Mouse (Mus musculus) kidney, postnatal 4 days (tissue): ENCODE results near the gene Adipor2.

Source experiments
- DNase-seq, 2 experiments: peaks; one replicate each; pipeline ENCODE4 v3.0.0; 2021; ENCODE audit warnings: mixed read lengths in 2 of 2

Gene Adipor2

DNA sequence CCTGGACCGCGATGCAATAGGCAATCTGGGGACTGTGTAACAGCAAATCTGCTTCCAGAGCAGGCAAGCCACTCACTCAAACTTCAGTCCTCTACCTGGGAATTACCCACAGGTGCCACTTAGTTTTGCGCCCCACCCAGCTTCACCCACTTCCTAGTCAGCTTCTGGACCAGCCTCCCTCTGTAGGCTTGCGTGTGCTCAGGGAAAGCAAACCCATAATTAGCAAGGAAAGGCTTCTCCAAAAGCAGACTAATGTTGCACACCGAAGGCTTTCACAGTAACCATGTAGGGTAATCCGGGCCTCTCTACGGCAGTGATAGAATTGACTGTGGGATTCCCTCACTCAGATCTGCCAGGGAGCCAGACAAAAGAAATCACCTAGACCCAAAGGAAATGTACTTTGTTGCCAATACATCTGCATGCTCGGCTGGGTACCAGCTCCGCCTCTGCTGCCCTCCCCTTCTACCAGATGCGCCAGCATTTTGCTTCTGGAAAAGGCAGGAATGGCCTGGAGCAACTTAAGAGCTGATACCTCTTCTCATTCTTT is 109.6 kb downstream of the Adipor2 start:
- no peak for DNase-seq

DNA sequence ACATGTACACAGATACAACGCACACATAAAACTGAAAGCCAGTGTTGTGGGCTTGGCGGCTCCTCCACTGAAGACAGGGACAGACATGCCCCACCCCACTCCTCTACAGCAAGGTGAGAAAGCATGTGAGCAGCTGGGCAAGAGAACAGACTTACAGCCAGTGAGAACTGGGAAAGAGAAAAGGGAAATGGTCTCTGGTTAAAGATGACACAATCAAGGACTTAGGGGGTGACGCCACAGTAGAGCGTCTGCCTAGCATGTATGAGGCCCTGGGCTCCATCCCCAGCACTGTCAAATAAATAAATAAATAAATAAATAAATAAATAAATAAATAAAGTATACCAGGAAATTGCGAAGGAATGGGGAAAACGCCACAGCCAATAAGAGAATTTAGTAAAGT is 114.2 kb downstream of the Adipor2 start:
- DNase-seq: no peak
